Mouse (Mus musculus): Measurements from ENCODE around the gene Dgkh.
"Not testable (repeated sequence)": the region's sequence is repeated elsewhere in the genome, so short reads cannot be mapped to it uniquely, and the experiment has no call there.

Gene Dgkh

DNA sequence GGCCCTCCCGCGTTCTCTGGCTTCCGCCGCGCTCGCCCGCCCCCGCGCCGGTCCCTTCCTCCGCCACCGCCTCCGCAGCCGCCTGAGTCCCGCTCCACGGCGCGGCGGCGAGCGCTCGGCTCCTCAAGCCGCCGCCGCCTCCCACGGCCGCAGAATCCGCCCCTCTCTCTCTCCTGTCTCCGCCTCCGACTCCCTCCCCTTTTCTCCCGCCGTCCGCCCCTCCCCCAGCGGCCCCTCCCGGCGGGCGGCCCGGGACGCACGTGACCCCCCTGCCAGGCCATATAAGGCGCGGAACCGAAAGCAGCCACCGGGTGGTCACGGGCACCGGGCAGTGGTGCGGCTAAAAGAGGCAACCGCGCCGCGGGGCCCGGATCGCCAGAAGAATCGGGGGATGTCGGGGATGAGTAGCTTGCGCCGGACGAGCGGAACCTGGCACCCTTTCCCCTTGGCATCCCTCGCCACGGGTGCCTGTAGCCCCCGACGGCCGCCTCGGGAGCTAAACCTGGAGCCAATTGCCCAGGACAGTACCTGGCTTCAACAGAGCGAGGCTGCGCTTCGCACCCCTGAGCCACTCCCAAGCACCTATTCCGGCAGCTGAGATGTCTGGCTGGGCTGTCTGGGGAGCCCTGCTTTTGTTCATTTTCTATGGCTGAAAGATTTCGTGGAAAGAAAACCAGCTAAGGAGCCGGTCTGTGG, at the start of gene Dgkh:
Gene Dgkh, minus strand, starts transcription at position 160 of the 696 bp plus-strand sequence.
- peak; percentile 81 for DNase-seq (ENCODE audit: low spot score)

DNA sequence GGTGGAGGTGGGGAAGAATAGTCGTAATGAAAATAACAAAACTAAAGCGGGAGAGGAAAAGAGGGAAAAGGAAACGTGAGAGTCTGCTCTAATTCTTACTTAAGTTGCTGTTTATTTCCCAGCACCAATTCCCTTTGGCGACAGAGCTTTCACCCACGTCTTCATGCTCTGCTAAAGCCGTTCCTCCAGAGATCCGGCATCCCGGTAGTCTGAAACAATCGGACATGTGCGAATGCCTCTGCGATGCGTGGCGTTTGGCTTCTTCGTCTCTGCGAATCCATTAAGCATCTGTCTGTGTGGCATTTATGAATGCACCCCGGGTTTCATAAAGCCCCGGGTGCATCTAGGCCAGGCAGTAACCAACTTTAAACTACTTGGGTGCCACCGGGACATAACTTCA, 44.6 kb upstream of the Dgkh start:
- DNase-seq (ENCODE audit: low spot score), result no peak

DNA sequence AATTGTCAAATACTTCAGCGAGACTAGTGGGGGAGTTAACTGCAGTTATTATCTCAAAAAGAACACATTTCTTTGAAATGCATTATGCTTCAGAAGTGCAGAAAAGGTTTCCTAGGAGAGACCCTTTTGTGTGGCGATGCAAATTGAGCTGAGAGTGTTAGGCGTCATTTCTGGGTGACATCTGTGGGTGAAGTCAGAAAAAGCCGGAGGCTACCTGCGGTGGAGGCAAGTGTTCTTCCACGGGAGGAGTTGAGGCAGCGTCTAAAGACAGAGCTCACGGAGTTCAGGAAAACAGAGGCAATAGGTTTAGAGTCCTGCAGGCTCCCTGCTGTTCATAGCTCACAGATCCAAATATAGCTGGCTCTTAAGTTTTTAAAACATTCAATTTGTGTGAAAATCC, 44.1 kb upstream of the Dgkh start:
- DNase-seq (ENCODE audit: low spot score), result no peak

DNA sequence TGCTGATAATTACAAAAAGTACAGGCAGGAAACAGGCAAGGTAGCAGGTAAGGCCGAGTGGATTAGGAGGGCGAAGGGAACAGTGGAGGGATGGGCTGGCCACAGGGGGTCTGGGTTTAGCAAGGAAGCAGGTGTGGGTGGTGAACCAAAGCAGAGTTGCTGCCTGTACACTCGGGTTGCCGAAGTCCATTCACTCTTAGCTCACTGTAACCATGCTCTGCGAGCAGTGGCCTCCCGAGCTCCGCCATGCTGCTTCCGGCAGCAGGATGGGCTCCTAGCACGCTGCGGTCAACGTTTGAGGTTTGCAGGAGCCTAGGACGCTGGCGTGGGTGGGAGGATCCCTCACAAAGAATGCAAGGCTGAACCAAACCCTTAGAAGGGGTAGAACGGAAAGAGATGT, 43.1 kb upstream of the Dgkh start:
- DNase-seq (ENCODE audit: low spot score), result no peak

DNA sequence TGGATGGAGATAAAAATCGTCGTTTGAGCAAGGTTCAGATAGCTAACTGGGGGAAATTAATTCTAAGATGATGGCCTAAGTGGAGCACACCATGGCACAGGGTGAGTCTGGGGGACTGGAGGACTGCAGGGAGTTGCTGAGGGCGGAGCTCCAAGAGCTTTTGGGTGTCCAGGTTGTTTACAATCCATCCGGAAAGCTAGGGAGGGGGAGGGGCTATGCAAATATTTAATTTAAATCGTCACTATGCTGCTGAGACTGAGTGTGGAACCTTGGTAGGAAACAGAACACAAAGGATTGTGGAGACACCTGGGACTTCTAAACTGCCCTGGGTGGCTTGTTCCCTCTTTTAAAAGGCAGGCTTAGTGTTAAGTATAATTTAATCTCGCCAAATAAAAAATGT, 42.6 kb upstream of the Dgkh start:
- DNase-seq (ENCODE audit: low spot score), result no peak

DNA sequence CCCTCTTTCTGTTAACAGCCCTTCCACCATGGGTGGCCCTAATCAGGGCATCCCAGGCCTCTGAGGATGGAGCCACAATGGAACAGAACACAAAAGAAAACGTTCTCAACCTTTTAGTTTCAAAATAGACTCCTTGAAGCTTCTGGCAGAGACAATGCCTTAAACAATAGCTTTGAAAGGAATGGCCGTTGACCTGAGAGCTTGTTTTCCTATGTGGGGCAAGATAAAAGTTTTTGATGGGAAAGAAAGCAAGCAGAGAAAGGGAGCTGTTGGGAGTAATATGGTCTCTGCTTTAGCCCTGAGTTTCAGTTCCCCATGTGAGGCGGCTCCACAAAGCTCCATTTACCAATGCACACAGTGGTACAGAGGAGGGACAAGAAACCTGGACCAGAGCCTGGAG, 37.9 kb upstream of the Dgkh start:
- DNase-seq (ENCODE audit: low spot score), result no peak

DNA sequence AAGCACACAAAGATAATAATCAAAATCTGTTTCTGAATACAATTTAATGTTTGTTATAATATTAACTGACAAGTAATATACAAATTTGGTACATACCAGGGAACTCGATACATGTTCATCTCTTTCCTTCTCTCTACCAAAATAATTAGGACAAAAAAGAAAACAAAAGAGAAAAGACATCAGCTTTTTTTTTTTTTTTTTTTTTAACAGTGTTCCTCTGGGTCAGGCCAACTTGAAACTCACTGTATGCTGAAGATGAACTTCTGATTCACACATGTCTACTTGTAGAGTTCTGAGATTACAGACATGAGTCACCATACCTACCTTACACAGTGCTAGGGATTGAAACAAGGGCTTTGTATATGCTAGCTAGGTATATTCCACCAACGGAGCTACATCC, 28.5 kb upstream of the Dgkh start:
- DNase-seq (ENCODE audit: low spot score), result no peak

DNA sequence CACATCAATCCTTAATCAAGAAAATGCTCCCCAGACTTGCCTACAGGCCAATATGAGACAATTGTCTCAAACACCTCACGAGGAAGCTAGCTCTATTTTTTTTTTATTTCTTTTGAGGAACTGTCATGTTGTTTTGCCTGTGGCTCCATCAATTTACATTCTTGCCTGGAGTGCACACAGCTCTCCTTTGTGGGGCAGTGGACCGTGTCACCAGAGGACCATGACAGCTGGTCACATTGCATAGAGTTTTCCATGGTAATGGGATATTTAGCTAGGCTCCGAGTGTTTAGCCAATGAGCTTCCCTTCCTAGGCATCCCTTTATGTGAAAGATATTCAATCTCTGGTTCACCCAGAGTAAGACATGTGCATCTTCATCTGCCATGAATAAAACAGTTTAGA, 26.9 kb upstream of the Dgkh start:
- peak; percentile 20 for DNase-seq (ENCODE audit: low spot score)

DNA sequence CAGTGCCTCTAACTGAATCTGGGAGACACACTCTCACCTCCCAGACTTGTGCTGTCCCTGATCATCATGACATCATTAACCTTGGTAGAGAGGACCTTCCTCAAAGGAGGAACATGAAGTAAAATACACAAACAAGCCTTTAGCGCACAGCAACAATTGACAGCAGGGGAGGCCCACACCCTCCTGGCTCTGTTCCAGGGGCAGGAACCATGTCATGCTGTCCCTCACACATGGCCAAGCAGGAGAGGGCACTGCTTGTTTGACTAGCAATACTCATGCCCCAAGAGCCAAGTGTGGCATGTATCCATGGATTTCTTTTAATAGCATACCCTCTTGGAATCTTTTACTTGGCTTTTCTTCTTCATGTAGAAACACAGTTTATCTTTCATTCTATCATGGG, 22.7 kb upstream of the Dgkh start:
- DNase-seq (ENCODE audit: low spot score), result no peak

DNA sequence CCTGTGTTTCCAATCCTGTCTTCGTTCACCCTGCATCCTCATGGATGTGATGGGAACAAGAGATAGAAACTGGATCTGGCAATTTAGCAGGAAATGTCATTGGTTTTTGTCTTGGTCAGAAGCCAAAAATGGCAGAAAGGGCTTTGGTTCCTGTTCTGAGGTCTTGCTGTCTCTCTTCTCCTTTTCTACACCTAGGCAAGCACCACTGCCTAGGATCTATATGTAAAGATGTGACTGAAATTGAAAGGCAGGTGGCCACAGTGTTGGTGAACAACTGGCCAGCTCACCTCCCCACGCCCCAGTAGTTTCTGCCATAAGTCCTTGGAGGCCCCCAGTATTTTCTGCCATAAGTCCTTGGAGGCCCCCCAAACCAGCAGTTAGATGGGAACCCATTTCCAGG, 16.1 kb upstream of the Dgkh start:
- no peak for DNase-seq (ENCODE audit: low spot score)

DNA sequence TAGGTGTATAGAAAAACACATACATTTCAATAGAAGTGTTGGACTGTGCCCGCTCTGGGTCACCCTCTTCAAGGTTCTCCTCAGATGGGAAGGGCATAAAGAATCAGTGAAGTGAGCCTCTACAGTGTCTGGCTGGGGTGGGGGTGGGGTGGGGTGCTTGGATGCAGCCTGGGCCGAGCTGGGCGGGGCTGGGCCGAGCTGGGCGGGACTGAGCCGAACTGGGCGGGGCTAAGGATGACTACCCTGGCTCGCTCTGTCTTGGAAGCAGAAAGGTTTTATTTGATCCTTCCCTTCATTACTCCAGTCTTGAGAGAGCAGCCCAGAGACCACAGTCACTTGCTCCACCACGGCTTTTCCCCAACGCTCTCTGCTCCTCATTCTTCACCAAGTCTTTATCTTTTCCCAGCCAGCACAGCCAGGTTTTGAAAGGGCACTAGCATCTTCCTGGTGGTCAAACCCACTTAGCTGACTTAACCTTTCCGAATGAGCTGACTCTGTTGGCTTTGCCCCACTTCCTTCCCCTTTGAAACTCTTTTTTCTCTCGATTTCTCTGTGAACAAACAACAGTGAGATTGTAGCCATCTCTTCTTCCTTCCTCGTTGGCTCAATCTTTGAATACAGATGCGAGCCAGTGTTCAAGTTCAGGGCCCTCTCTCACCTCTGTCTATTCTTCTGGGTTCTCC, 15.5 kb upstream of the Dgkh start:
- DNase-seq (ENCODE audit: low spot score), result no peak

DNA sequence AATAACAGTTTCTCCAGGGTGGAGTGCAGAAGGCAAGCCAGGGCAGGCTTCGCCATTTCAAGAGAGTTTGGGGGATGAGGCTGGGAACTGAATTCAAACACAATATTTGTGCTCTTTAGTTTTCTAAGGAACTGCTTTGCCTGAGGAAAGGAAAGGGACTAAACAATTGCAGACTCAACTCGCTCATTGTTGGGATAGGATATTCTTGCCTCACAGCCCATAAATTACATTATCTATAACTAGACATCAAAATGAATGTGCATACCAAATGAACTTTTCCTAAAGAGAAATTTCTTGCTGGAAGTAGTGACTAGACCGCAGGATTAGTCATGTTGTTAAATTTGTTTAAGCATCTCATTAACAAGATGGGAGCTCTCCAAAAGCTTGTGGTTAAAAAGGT, 14.9 kb upstream of the Dgkh start:
- DNase-seq (ENCODE audit: low spot score), result no peak

DNA sequence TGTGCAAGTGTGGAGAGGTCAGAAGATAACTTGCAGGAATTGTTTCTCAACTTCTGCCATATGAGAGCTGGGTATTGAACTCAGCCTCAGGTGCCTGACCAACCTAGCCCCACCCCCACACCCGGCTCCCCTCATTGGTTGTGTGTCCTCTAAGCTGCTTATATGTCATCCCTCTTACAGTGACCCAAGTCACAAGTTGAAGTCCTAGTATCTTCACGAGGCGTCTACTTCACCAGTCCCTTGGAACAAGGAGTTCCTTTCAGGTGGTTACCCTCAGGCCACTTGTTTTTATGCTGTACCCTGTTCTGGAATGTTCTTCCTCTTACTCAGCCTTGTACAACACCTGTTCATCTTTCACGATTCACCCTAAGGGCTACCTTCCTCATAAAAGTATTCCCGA, 2.0 kb upstream of the Dgkh start:
- no peak for DNase-seq (ENCODE audit: low spot score)

DNA sequence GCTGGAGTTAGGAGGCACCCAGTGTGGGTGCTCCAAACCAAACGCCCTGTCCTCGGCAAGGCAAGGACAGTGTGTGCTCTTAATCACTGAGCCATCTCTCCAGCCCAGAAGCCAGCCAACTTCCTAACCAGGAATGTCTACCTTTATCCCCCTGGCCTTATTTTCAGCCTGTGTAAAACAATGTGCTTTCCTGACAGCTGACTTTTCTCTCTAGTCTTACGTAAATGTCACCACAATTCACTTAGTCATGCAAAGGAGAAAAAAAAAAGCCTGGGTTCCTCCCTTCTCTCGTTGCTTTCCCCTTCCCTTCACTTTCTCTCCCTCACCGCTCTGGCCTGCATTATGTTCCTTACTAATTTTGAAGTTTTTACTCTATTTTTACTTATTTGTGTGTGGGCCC, 1.6 kb upstream of the Dgkh start:
- not testable (repeated sequence) for DNase-seq (ENCODE audit: low spot score)

DNA sequence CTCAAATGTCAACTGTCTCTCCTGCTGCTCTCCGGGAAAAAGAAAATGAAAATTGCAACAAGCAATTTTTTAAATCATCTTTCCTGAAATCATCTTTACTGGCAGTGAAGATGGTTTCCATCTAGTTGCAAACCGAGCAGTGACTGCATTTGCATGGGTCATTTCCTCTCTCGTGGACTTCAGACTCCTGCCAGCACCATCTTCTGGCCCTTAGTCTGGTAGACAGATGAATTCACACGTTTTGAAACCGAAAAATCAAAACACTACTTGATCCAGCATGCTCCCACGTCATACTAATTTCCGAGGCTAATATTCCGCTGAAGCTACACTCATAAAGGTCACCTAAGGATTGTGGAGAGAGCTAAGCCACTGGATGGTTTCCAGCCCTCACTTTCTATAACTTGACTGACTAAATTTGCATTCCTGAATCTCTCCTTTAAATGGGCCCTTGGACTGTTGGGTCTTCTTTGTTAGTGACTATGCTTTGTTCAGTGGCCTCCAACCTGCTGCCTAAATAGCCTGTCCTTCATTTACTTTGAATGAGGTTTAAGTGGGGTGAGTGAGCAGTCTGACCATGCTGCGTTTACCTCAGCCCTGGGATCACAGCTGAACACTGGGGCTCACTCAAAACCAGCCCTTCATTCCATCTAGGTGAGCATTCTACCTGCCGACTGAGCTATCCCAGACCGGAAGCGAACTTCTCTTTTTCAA, 945 bp upstream of the Dgkh start:
- DNase-seq (ENCODE audit: low spot score), result peak; percentile 9

DNA sequence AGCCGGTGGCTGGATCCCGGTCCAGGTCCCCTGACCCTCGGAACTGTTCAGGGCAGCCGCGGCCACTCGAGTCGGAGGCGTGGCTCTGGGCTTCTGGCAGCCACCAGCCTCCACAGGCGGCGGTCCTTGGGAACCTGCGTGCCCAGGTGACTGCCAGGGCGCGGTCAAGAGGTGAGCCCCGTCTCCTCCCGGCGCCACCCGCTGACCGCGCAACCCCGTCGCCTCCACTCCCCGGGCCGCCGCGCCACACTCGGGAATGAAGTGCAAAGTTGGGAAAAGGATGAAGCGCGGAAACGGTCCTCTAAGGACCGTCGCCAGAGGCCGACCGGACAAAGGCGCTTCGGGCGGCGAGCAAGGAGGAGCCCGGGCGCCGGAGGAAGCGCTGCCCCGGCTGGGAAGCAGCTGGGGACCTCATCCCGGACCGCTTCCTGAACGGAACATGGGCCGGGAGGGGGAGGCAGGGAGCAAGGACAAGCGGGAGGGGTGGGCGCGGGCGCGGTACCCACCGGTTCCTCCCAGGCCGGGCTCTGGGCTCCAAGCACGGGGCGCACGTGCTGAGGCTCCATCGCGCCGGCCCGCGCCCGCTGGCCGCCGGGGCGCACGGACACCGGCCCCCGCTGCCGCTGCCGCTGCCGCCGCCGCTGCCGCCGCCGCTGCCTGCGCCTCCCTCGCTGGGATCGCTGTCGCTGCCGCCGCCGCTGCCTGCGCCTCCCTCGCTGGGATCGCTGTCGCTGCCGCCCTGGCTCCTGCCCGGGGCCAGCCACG, 542 bp downstream of the Dgkh start:
- DNase-seq (ENCODE audit: low spot score), result peak; percentile 54

DNA sequence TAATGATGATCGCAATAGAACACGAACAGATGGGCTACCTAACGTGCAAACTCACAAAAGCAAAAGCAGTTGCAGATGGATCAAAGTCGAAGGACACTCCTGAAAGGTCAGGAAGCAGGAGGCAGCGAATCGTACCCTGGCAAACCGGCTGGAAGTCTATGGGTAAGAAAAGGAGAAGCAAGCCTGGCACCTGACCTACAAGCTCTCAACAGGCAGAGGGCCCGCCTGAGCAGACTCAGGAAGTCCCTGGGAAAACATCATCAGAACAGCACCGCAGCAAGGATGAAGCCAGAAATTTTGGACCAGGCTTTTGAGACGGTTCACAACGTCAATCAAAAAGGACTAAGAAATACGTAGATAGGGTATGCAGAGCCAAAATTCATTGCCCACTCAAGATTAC, 1.3 kb downstream of the Dgkh start:
- peak; percentile 40 for DNase-seq (ENCODE audit: low spot score)

DNA sequence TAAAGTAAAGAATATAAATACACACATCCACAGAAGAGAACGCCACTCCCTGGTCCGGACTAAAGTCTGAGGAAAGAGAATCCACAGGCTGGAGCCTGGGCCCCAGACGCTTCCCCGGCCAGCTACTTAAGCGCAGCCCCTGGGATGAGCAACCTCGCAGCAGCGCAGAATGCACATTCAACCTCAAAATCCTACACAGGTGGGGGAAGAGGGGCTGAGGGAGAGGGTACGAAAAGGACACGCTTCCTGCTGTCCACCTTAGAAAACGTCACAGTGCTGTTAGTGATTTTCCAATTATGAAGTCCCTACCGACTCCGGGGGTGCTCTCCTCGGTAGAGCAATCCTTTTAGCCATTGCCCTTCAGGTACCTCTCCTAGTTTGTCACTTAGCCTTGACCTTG, 6.6 kb downstream of the Dgkh start:
- DNase-seq (ENCODE audit: low spot score), result peak; percentile 14

DNA sequence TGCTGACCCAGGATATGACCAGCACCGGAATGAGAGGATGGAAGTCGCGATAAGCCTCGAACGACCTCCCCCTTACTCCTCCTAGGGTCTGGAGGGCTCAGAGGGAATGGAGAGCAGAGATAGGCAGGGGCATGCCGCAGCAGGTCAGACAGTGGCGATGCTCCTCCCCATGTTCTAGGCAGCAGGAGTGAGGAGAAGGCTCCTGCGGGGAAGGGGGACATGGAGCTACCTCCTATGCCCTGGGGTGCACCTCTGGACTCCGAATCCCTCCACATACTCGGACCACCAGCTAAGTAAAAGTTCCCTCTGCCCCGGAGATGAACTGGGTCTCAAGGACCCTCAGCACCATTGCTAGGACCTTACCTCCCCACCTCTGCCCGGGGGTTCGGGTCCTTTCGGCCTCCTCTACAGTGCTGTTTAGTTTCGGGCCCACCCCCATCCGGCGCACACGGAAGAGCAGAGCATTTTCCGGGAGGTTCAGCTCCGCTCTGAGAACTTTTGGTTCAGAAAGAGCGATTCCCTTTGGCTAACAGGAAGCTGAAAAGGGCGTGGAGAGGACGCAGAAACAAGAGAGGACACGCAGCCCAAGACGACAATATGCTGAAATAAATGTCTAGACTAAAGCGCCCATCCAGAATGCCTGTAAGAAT, 7.1 kb downstream of the Dgkh start:
- peak; percentile 64 for DNase-seq (ENCODE audit: low spot score)

DNA sequence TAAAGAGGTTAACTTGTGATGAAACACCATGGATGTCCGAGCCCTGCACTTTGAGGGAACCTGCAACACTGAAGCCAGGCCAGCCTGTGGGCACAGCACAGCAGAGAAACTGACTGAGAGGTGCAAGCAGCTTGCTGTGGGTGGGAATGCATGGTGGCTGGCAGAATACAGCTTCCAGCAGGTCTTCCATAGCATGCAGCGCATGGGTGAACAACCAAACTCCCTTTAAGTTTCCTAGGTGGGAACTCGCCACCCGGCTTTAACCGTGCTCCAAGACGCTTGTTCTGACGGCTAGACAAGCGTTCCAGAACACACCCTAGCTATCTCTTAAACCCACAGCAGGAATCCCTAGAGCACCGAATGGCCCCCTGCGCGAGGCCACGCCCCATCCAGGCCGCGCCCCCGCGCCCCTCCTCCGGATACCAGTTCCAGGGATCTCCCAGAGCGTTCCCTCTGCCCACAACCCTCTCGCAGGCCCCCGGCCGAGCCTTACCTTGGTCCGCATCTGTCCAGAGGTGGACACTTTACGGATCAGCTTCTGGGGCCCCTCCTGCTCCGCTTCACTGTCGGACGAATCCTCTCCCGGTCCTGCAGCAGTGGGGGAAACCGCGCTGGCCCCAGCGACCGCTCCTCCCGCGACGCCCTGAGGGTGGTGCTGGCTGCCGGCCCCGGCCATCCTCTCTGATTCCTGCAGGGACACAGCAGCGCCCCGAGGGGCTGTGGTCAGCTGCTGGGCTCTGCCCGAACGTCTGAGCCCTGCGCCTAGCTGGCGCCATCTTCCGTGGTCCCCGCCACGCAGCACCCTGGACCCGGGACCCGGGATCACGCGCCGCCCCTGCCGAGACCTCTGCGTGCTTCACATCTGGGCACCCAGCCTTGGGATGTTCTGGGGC, 7.9 kb downstream of the Dgkh start:
- peak; percentile 73 for DNase-seq (ENCODE audit: low spot score)

DNA sequence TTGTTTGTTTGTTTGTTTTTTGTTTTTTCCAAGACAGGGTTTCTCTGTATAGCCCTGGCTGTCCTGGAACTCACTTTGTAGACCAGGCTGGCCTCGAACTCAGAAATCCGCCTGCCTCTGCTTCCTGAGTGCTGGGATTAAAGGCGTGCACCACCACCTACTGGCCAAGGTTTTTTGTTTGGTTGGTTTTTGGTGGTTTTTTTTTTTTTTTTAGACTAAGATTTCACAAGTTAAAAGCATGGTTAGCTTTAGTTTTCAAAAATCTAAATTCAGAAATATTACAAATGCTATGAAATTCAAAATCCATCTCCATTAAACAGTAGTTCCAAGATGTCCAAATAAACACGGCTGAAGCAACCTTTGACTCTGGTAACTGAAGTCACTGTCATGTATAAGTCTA, 8.9 kb downstream of the Dgkh start:
- DNase-seq (ENCODE audit: low spot score), result not testable (repeated sequence)

Data from embryo, embryonic 10 days (tissue).